Mouse (Mus musculus) megakaryocyte, embryonic 14.5 days (primary cell): Measurements from ENCODE around the gene Sorbs2.

Experiments
- FLI1 ChIP-seq: IDR thresholded peaks from 2 replicates; pipeline ENCODE4 v1.6.1; 2012; ENCODE audit warnings: low read length, inconsistent platforms, mixed read lengths
- GATA1 ChIP-seq: IDR thresholded peaks from 3 replicates; pipeline ENCODE4 v1.6.1; 2012; ENCODE audit warnings: mixed read lengths, low read length, inconsistent platforms, borderline replicate concordance

GRCm38 (mm10) chr8:45677854-45678241, 170.3 kb downstream of the Sorbs2 start:
- TF ChIP-seq GATA1 (no peak), FLI1 (no peak)
